Mouse (Mus musculus) adrenal gland, adult 2 months (tissue): ENCODE data around the gene Tpsg1. TPM values are rescaled to one million over a fixed set of nuclear protein-coding genes. Genes with fewer than 3 reads are reported as not detected.
A peak's percentile ranks its signal among the peaks of the same experiment; 100 is the strongest.

ENCODE experiments used
- DNase-seq: peaks from one replicate; pipeline ENCODE4 v3.0.0; 2021
- long read RNA-seq: library from polyadenylated mRNA; stranded (forward); transcript quantifications from one replicate; pipeline ENCODE4 v2.0.0, GENCODE M21; 2021
- polyA plus RNA-seq: library from polyadenylated mRNA; depleted of rRNA; stranded (reverse); fragments of >200 nt; gene quantifications from 2 replicates; pipeline ENCODE4 v1.2.3, GENCODE M21; 2012; rRNA removed
- total RNA-seq, 2 experiments: library from RNA; stranded (reverse); gene quantifications; 2 replicates each; pipeline ENCODE4 v1.2.3; 2021

Gene Tpsg1
- not detected for total RNA-seq
- 0.20 and 0.75 TPM in 2 replicates for polyA plus RNA-seq
- long read RNA-seq = 0 reads

DNA sequence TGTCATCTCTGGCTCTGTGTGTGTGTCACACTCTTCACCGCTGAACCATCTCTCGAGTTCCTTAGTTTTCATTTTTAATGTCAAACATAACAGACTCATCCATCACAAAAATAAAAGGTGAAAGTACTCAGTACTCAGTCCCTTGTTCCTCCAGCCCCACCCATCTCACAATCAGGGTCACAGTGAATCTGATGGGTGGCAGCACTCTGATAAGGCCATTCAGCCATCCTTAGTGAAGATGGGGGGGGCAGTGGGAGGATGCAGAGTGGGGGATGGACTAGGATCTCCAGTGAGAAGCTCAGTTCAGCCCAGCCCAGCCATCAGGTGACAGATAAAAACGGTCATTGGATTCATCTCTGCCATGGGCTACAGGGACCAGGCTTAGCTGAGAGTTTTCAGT, at the start of gene Tpsg1:
Tpsg1 (plus strand) TSS at position 301 of the 400 bp plus-strand sequence.
- DNase-seq = no peak

DNA sequence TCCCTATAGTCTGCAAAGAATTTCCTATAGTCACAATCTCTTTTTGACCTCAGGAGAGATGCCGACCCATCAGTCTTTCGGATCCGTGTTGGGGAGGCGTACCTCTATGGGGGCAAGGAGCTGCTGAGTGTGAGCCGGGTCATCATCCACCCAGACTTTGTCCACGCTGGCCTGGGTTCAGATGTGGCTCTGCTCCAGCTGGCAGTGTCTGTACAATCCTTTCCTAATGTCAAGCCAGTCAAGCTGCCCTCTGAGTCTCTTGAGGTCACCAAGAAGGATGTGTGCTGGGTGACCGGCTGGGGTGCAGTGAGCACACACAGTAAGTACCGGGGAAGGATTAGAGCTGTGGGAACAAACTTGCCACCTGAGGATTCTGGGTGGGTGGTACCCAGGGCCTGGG, 48.3 kb upstream of the Tpsg1 start:
- no peak for DNase-seq

DNA sequence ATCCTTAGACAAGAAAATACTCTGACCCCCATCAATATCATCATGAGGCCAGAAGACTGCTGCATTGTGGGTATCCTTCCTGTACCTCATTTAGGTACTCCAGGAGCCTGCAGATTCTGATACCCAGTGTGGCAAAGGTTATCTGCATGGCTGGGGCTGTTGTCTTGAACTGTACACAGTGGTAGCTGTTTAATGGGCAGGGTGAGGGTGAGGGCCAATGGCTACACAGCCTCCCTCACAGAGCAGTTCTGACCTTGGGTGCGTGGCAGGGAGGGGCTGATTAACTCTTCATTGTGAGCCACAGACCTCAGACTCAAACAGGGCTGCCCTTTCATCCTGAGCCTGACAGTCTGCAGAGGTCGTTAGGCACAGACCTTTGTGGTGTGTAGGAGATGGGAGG, 46.1 kb upstream of the Tpsg1 start:
- no peak for DNase-seq

DNA sequence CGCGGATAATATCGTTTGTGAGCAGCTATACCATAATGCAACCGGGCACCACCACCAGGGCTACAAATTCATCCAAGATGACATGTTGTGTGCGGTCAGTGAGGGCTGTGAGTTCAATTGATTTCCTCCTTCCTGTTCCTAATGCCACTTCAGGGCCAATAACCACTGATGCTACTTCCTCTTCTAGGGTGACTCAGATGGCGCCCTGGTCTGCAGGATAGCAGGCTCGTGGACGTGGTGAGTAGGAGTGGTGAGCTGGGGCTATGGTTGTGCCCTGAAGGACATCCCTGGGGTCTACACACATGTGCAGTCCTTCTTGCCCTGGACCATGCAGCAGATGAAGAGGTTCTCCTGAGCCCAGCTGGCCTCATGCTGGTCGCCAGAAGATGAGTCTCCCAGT, 36.8 kb upstream of the Tpsg1 start:
- no peak for DNase-seq

DNA sequence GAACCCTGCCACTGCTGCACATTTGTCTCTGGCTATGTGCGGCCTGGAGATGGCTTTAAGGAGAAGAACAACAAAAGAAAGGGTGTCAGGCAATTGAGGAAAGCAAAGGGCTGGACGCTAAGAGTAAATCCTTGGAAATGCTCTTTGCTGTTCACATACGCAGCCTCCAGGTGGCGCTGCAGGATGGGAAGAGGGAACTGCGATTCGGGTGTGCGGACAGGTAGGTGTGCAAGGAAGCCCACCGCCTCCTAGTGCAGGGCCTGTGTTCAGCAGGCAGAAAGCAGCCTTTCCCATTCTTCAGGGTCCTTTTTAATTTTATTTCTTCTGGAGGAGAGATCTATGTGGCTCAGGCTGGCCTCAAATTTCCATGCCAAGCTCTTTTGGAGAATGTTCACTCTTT, 35.1 kb upstream of the Tpsg1 start:
- peak; percentile 56 for DNase-seq

DNA sequence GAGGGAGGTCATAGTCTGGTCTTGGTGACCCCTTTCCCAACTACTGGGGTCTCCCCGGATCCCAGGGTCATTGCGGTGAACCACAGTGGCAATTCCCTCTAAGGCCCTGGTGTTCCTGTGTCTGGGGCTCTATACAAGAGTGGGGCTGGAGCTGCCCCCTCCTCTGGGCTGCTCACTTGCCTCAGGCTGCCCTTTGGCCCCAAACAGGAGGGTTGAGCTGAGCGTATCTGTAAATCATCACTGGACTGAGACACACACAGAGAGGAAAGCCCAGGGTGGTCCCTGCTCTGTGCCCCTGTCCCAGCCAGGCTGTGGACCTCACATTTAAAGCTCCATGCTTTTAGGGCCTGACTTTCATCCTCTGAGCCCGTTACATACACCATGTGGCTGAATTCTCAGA, 30.9 kb upstream of the Tpsg1 start:
- DNase-seq = no peak

DNA sequence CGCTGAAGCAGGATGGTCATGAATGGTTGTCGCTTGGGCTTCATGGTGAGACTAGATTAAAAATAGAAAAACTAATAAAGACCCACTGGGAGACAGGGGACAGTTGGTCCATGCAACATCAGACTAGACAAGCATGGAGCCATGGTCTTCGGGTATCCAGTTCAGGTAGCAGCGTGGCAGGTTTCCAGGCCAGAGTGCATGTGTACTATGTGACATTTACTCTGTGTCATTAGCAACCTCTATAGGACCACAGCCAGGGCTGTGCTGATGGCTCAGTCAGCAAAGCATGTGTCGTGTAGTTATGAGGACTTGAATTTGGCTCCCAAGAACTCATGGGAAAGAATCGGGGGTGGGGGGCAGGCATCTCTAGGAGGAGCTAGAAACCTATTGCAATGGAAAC, 29.1 kb upstream of the Tpsg1 start:
- no peak for DNase-seq

DNA sequence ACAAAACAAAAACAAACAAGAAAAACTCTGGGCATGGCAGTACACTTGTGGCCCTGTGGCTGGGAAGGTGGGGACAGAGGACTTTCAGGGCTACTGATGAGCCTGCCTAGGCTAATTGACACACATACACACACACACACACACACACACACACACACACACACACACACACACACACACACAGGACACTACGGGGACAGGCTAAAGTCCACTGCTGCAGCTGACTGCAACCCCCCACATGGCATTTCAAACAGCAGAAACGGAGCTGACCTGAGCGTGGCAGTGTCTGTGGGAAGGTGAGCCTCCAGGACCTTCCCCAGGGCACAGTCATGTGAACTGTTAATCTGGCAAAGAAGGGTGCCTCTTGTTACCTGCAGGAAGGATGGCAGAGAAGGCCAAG, 27.6 kb upstream of the Tpsg1 start:
- no peak for DNase-seq

DNA sequence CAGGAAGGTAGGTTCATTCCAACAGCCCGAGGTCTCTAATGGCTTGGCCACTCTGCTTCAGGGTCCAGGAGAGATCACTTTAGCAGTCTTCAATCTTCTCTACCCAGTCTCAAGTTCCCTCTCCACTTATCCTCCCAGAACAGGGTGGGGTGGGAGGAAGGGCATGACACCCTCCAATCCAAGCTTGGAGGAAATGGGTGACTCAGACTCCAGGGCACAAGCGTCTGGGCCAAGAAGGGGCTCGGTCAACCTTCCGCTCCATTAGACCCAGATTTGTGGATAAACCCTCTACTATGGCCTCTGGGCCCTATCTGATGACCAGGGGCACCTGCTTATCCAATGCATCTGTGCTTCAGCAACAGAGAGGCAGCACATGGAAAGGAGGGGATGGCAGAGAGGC, 23.6 kb upstream of the Tpsg1 start, which contains the start of gene Tpsab1:
Tpsab1 (minus strand) TSS at position 101 of the 400 bp plus-strand sequence.
- no peak for DNase-seq

DNA sequence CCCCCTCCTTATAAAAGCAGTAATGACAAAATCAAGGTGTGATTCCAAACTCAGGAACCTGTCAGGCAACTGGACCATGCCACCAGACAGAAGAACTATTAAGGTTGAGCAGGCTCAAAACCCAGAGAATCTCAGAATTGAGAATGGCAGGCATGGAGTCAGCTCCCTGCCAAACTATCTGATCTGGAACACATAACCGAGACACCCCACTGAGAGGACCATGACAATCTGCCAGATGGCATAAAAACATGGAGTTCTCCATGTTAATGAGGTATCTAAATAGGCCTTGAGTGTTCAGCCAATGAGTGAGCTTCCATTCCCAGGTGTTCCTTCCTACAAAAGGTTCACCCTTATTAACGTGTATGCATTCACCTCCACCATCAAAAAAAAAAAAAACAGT, 7.8 kb upstream of the Tpsg1 start:
- DNase-seq = no peak

DNA sequence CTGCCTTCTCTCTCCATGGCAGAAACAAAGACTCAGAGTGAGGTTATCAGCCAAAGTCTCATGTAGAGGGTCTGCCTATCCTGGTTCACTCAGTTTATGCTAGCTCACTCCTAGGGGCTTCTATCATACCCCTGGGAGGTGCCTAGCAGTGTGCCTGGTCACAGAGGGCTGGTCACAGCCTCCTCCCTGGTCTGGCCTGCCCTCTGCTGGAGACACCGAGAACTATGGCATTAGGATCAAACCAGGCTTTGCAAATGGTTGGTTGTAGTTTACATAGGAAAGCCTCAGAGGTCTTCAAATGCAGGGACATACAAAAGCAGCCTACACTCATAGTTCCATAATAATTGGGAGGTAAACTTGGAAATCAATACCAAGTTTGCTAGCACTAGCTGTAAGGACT, 5.3 kb upstream of the Tpsg1 start:
- DNase-seq = peak; percentile 60

DNA sequence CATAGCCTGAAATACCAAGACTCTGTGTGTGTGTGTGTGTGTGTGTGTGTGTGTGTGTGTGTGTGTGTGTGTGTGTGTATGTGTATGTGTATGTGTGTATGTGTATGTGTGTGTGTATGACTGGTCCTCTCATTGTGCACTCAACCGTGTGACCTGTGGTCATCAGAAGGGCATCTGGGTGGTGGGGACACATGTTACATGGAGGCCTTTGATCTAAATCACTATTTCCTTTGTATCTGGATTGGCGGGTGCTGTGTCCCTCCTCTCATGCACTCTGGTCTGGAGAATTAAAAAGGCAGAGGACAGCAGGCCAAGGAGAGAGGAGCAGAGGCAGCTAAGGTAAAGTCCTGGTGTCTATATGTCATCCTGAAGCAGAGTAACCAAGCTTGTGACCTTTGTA, 3.1 kb upstream of the Tpsg1 start, which contains the start of gene Tpsb2:
Tpsb2 (plus strand) TSS at position 301 of the 400 bp plus-strand sequence.
- no peak for DNase-seq

DNA sequence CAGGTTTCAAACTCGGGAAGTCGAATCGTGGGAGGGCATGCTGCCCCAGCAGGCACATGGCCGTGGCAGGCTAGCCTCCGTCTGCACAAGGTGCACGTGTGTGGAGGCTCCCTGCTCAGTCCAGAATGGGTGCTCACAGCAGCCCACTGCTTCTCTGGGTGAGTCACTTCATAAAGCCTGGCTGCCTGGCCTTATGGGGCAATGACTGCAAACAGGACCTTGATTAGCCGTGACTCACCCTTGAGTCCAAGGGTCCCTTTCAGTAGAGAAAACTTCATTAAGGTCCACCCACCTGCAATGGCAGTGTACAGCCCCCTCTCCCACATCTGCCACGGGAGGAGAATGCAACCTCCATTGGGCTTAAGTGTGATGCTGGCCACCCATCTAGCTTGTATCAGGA, 3.4 kb downstream of the Tpsg1 start:
- peak; percentile 84 for DNase-seq

DNA sequence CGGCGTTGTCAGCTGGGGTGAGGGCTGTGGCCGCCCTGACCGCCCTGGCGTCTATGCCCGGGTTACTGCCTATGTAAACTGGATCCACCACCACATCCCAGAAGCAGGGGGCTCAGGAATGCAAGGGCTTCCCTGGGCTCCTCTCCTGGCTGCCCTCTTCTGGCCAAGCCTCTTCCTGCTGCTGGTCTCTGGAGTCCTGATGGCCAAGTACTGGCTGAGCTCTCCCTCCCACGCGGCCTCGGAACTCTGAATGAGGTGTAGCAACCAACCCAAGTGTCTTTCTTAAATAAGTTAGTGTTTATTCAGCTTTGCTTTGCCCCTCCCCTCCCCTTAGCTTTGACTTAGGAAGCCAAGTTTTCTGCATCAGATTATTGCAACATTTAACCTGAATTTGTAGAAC, 4.9 kb downstream of the Tpsg1 start:
- peak; percentile 63 for DNase-seq

DNA sequence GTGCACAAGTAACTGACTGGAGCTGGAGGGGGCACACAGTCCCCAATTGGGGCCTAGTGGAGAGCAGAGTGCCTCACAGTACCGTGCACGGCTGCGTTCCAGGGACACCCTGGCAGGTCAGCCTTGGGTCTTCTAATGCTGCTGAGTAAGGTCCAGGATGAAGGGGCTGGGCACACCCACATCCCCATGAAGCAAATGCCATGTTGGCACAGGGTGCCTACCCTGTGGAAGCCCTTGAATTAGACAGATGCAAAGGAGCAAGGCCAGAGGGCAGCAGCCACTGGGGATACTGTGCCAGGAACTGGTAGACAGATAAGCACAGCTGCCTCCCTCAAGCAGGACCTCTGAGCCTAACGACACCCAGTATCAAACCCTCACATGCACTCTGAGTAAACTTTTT, 25.5 kb downstream of the Tpsg1 start:
- DNase-seq = peak; percentile 71

DNA sequence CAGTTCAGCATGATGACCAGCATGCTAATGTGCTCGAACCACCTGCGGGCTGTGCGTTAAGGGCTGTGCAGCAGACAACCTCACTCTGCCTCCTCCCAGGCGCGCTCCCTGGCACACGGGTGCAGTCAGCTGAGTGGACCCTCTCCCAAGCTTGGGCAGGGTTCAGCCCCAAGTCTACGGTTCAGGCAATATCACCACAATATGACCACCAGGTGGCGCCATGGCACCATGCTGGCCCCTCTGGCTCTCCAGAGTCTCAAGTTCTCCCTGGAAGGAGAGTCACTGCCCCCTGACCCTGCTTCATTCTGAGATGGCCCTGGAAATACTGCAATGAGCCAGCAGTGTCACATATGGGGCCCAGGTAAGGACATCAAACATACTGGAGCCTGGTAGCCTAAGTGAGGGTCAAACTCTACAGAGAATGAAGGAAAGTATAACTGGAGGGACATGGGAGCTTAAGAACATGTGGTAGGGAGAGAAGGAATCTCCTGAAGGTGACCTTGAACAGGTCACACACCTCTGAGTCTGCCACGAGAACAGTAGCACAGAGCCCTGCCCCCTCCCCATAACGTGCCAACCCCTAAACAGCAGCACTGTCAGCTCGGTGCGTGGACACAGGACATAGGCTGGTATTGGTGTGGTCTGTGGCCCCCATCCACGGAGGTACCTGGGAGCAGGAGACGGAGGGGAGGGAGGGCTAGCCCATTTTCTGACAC, 28.9 kb downstream of the Tpsg1 start:
- DNase-seq = peak; percentile 83

DNA sequence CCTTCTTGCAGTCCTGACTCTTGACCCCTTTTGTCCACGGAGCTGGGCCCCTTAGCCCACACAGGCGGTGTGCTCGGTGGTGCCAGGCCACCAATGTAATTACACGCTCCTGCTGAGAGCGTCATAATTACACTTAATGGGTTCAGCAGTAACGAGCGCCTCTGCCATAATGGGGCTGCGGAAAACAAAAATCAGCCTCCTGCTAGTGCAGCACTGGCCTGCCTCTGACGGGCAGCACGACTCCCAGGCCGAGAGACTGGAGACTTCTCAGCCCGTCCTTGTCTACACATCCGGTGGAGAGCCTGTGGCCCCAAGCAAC, 29.4 kb downstream of the Tpsg1 start:
- DNase-seq = no peak

DNA sequence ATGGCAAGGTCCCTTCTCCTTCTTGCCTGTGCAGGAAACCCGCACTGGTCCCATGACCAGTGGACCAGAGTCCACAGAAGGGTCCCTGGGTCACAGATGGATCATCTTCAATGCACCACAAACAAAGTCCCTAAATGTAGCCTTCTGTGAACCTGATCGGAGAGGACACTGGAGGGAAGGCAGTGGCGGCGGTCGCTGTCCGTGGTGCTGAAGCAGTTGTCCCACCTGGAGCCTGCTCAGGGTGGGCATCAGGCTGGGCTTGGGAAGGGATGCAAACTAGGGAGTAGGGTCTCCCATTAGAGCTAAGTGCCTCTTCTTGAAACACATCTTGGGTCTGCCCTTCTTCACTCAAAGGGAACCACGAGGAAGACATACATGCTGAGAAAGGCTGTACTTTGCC, 31.4 kb downstream of the Tpsg1 start:
- DNase-seq = no peak

DNA sequence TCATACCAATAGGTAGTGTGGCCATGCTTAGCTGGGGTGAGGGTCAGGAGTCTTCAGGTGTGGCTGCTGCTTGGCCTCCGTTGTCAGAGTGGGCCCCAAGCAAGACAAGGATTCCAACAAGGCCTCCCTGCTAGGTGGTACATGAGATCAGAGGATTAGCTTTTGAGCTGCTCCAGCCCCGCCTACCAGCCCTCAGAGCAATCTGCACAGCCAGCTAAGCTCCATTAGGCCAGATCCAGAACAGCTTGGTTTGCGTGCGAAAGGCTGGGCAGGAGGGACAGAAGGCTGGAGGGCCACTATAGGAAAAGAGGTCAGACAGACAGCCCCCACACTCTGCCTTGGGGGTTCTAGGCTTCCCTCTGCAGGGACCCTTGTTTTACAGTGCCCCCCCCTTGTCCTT, 32.4 kb downstream of the Tpsg1 start:
- no peak for DNase-seq

DNA sequence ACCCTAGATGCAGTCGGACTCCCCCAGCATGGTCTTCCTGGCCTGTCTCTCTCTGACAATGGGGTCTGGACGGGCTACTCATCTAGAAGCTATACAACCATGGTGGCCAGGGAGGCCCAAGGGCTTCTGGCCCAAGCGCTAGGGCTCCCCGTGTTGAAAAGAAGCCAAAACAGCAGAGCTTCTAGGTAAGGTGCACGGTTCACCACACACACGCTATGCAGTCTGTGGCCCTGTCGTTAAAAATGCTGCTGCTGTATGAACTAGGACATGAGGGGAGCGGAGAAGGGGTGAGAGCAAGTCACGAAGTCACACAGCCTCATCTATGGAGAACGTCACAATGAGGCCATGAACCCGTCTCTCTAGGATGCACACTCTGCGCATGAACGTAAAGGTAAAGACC, 33.2 kb downstream of the Tpsg1 start:
- no peak for DNase-seq

DNA sequence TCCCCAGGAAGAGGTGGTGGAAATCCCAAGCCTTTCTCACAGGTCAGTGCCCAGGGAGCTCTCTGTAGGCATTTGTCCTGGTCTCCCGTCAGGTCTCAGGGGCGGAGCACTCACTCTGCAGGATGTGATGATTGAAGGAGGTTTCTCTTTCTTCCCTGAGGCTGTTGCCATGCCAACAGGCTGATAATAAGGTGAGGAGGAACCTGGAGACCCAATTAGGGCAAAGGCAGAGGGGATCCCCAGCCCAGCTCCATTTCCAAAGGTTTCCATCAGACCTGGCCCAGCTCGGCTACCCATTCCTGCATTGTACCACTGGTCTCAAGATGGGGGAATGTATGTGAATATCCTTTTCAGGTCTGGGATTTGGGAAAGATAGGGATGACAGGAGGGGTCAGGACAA, 35.1 kb downstream of the Tpsg1 start:
- no peak for DNase-seq

DNA sequence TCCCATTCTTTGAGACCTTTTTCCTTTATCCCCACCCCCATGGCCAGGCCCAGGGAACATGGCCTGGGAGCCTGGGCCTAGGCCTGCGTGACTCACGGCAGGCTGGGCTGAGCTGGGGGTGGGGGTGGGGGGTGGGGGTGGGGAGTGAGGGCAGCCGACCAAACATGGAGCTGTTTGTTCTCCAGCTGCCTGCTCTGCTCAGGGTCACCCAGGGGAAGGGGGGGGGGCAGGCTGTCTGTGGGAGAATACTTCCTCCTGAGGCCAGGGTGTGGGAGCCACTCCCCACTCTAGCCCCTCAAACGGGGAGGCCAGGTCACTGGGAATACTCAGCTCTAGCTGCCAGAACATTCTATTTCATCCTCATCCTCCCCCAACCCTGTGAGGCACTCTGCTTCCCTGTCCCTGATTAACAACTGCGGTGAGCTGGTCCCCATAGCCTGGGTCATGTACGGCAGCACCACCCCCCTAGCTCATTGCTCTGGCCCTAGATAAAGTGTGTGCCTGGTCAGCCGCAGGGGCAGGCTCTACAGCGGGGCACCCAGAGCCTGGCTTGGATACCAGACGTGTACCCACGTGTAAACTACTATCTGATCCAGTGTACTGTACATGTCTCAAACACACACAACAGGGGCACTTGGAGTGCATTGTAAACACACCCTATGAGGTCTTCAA, 36.3 kb downstream of the Tpsg1 start:
- DNase-seq = peak; percentile 73

DNA sequence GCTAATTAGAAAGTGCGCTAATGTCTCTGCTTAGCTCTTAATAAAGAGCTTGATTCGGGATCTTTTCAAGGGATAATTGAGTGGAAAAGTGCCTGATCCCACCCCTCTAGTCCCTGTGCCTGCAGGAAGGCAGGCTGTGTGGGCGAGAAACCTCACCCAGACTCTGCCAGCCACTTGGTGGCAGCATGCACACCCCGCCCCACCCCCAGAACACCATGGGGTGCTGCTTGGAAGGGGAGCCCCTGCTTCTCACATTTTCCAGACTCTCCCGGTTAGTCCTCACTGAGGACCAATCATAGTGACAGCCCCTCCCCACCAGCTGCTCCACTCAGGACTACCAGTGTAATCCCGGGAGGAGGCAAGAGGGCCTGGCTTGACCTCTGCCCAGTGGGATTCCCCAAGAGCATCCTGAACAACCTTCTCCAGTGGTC, 37.0 kb downstream of the Tpsg1 start:
- DNase-seq = no peak

DNA sequence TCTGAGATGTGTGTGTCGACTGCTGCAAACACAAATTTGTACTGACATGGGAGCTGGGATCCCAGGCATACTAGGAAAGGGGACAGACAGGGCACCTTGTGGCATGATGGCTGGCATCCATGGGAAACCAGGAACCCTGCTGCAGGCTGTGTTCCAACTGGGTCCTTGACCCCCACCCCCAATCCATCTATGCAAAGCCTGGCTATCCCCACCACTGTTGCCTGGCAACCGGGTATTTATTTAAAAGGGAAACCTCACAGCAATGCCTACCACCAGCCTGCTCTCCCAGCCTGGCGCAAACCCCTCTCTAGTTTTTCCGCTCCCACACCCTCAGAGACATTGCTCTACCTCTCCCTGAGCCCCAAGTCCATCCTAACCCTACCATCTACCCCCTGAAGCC, 38.3 kb downstream of the Tpsg1 start:
- peak; percentile 70 for DNase-seq
